Mouse (Mus musculus) activated CD4-positive, CD25-positive, alpha-beta regulatory T cell, adult 9 weeks (primary cell): ENCODE data around the gene Tmem52. TPM values are rescaled to one million over a fixed set of nuclear protein-coding genes. Genes with fewer than 3 reads are reported as not detected.

Experiments
- polyA plus RNA-seq: library from polyadenylated mRNA; unstranded; fragments of 100-300 nt; shearing (Covaris generic); gene quantifications from one replicate; pipeline ENCODE4 v1.2.1, GENCODE M21; 2017

Gene Tmem52
- polyA plus RNA-seq = not detected

DNA sequence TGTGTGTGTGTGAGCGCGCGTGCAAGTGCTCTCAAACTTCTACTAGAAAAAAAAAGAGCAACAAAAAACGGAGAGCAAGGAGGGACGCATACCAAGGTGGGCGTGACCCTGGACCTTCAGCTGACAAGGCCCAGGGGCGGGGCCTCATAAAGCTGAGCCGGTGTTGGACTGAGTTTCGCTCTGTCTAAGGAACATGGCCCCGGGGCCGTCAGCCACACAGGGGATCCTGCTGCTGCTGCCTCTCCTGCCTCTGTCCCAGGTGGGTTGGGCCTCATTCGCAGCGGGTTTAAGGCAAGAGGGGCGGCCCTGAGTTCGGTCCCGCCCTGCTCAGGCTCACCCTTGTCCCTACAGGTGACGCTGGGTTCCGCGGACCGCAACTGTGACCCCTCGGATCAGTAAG lies at the start of gene Tmem52:
Gene Tmem52 (plus strand): TSS at position 163 of the 400 bp plus-strand sequence.

GRCm38 (mm10) chr4:155490990-155491504 lies 22.1 kb downstream of the Tmem52 start, which contains the start of gene Gnb1:
TSS of gene Gnb1 (plus strand) at chr4:155491361.

Other genes with a start within 250 kb of the Tmem52 start
- 11.1 TPM for gene Ski, start 246.5 kb upstream of the Tmem52 start, polyA plus RNA-seq
- 118 TPM for gene Faap20, start 219.3 kb upstream of the Tmem52 start, polyA plus RNA-seq
- 37.8 TPM for gene Prkcz, start 107.8 kb upstream of the Tmem52 start, polyA plus RNA-seq
- 0.72 TPM for gene Gabrd, start 71.0 kb upstream of the Tmem52 start, polyA plus RNA-seq
- 4.8 TPM for gene Cfap74, start 59.9 kb upstream of the Tmem52 start, polyA plus RNA-seq
- 21.1 TPM for gene Gnb1, start 22.2 kb downstream of the Tmem52 start, polyA plus RNA-seq
- gene Nadk, start 93.3 kb downstream of the Tmem52 start, polyA plus RNA-seq = 138 TPM
- gene Slc35e2, start 132.3 kb downstream of the Tmem52 start, polyA plus RNA-seq = 13.5 TPM
- 120 TPM for gene Cdk11b, start 155.7 kb downstream of the Tmem52 start, polyA plus RNA-seq
- 1.9 TPM for gene Gm10563, start 176.3 kb downstream of the Tmem52 start, polyA plus RNA-seq
- 0.54 TPM for gene Mmp23, start 184.3 kb downstream of the Tmem52 start, polyA plus RNA-seq
- 42.3 TPM for gene Mib2, start 200.1 kb downstream of the Tmem52 start, polyA plus RNA-seq
- 0.72 TPM for gene Fndc10, start 225.2 kb downstream of the Tmem52 start, polyA plus RNA-seq
- 160 TPM for gene Ssu72, start 235.7 kb downstream of the Tmem52 start, polyA plus RNA-seq